Mouse (Mus musculus) lung, embryonic 15.5 days (tissue): ENCODE measurements around the gene Bahcc1. TPM values are rescaled to one million over a fixed set of nuclear protein-coding genes. Genes with fewer than 3 reads are reported as not detected.

Experiments
- ATAC-seq: fragments of 200-750 bp; cut with Nextera tagmentation; 2 replicates; pipeline ENCODE4 v1.8.0; 2017; ENCODE audit warnings: moderate number of reproducible peaks, borderline replicate concordance; ENCODE audit not compliant: low FRiP score, low TSS enrichment; ENCODE audit errors: extremely low read depth
- H3K27ac ChIP-seq: fragments of 300-500 bp; sonication (generic); 2 replicates; pipeline ENCODE4 v1.5.1; 2015; ENCODE audit warnings: moderate library complexity, mild to moderate bottlenecking, inconsistent platforms
- H3K27me3 ChIP-seq: fragments of 300-500 bp; sonication (generic); 2 replicates; pipeline ENCODE4 v1.6.1; 2015; ENCODE audit warnings: inconsistent platforms
- H3K36me3 ChIP-seq: fragments of 300-500 bp; sonication (generic); 2 replicates; pipeline ENCODE4 v1.6.1; 2015; ENCODE audit warnings: inconsistent platforms
- H3K4me1 ChIP-seq: fragments of 300-500 bp; sonication (generic); 2 replicates; pipeline ENCODE4 v1.6.1; 2015; ENCODE audit warnings: inconsistent platforms
- H3K4me2 ChIP-seq: fragments of 300-500 bp; sonication (generic); 2 replicates; pipeline ENCODE4 v1.6.1; 2015; ENCODE audit warnings: inconsistent platforms, mild to moderate bottlenecking, moderate library complexity
- H3K4me3 ChIP-seq: fragments of 300-500 bp; sonication (generic); 2 replicates; pipeline ENCODE4 v1.5.1; 2015; ENCODE audit warnings: mild to moderate bottlenecking, inconsistent platforms
- H3K9ac ChIP-seq: fragments of 300-500 bp; sonication (generic); 2 replicates; pipeline ENCODE4 v1.6.1; 2015; ENCODE audit warnings: inconsistent platforms
- H3K9me3 ChIP-seq: fragments of 300-500 bp; sonication (generic); 2 replicates; pipeline ENCODE4 v1.6.1; 2016; ENCODE audit warnings: inconsistent platforms
- WGBS: fragments of 180-500 bp; shearing (Covaris S2); methylation state at CpG from one replicate; pipeline ENCODE4 v1.1.7; 2015; 5-methylcytosine and 5-hydroxymethylcytosine counted together
- polyA plus RNA-seq: library from polyadenylated mRNA; unstranded; fragments of >200 nt; fragmentation: Nextera tagmentation; extraction: Ambion mirVana; gene quantifications from 2 replicates; pipeline ENCODE4 v1.2.1, GENCODE M21; 2015

Bahcc1 gene
- polyA plus RNA-seq, 1 experiment from 2014 or later: 9.2 TPM

DNA sequence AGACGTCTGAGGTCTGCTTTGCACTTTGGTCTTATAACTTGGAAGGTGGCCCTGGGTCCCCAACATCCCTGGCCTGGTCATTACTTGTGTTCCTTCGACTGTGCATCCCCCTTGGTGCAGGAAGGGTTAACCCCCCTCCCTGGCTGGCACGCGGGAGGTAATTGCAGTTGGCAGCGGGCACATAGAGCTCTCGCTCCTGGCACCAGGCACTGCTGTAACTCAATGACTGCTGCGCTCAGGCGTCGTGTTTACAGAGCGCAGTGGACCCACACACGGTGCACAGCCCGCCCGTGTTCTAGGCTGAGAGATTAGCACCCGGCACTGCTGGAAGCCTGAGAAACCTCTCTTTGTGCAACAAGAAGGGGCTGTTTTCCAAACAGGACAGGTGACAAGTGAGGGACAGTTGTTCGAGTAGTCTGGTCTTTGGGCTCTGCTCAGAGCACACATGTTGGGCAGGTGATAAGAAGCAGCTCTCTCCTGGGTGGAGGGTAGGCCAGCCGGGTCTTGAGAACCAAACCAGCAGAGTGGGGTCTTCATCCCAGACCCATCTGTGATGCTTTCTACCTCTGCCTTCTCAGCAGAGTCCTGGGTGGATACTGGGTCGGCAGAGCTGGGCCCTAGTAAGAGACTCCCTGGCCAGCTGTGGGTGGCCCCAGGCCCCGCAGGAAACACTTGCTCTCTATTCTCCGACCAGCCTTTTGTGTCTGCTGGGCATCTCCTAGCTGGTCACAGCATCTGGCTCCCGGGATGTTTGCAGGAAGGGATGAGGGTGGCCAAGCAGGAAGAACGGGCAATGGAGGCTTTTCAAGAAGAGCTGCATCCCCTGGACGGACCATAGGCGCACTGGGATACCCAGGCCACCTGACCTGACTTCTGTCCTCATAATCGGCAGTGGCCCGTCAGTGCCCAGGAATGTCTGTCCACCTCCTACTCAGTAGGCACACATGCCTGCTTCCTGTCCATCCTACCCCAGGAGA, 27.3 kb downstream of the Bahcc1 start:
- Histone ChIP-seq H3K4me3 (no peak overlapping the region), H3K4me2 (no peak overlapping the region), H3K9me3 (no peaks in the 10 kb centered on the region), H3K36me3 (no peaks in the 10 kb centered on the region), H3K9ac (no peak overlapping the region), H3K27ac (peak overlapping the region; percentile 42), H3K27me3 (no peaks in the 10 kb centered on the region; the same call in 1 of the 2 replicates), H3K4me1 (peaks cover 93% of the 10 kb centered on the region)
- ATAC-seq: no peak
- WGBS: 54% methylated on average over 25 of the region's 25 CpGs

DNA sequence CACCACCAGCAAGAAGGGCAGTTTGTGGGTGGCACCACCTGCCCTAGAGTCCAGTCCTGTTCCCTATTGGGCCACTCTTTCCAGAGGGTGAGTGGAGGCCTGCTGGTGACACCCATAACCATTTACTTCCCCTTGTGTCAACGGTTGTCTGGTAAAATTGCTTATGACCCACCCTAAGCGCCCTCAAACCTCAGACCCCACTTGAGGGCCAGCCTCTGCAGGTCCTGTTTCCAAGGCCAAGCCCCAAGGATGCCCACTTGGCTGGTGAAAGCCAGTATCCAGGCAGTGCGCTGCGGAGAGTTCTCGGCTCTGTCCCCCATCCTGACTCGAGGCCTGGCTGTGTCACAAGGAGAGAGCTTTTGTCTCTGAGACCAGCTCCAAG, 28.0 kb downstream of the Bahcc1 start:
- H3K4me1 ChIP-seq: peaks cover 93% of the 10 kb centered on the region
- ATAC-seq: no peak
- WGBS: 73% methylated on average over 6 of the region's 6 CpGs
- H3K4me2 ChIP-seq: no peak overlapping the region
- no peaks in the 10 kb centered on the region for H3K36me3 ChIP-seq
- no peaks in the 10 kb centered on the region for H3K9me3 ChIP-seq
- H3K27me3 ChIP-seq: no peaks in the 10 kb centered on the region; the same call in 1 of the 2 replicates
- H3K9ac ChIP-seq: no peak overlapping the region
- peak overlapping the region; percentile 42 for H3K27ac ChIP-seq
- no peak overlapping the region for H3K4me3 ChIP-seq

DNA sequence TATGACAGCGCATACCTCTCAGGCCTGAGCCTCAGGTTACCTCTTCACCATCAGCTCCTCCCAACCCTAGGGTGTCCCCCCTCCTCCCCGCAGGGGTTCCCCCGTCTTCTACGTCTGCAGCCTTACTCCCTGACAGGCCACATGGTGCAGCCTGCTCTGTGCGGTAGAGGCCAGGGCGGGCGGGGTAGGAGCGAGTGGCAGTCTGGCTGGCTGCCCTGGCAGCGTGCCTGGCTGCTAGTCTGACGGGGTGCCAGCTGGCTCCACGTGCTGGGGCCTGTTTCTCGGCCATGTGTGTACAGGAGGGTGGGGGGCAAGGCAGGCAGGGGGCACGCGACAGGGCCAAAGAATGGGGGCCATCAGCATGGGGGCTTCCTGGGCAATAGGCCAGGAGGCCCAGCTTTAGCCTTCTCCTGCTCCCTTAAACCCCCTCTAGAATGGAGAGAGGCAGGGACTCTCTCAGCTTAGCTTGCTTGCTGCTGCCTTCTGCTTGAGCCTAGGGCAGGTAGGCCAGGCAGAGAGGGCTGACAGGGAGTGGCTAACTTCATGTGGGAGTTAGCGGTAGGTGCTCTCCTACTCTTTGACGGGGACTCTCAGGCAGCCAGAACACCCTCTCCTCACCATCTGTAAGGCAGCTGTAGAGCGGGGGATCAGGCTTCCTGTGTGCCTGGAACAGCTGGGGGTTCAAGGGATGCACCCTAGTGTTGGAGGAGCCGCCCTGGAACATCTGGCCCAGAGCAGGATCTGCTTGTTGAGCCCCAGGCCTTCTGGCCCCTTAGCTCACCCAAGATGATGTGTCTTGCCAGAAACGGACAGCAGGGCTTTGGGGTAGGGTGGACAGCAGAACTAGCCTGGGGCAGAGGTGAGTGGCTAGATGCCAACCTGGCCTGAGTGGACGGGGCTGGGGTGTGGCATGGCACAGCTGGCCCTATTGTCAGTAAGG, 28.9 kb downstream of the Bahcc1 start:
- Histone ChIP-seq H3K4me1 (peaks cover 91% of the 10 kb centered on the region), H3K27me3 (no peaks in the 10 kb centered on the region; the same call in 1 of the 2 replicates), H3K9ac (no peak overlapping the region), H3K4me2 (peak overlapping the region; percentile 36), H3K27ac (peak overlapping the region; percentile 93), H3K36me3 (no peaks in the 10 kb centered on the region), H3K4me3 (no peak overlapping the region), H3K9me3 (no peaks in the 10 kb centered on the region)
- peak; percentile 79 for ATAC-seq
- 12% methylated on average over 20 of the region's 20 CpGs for WGBS

DNA sequence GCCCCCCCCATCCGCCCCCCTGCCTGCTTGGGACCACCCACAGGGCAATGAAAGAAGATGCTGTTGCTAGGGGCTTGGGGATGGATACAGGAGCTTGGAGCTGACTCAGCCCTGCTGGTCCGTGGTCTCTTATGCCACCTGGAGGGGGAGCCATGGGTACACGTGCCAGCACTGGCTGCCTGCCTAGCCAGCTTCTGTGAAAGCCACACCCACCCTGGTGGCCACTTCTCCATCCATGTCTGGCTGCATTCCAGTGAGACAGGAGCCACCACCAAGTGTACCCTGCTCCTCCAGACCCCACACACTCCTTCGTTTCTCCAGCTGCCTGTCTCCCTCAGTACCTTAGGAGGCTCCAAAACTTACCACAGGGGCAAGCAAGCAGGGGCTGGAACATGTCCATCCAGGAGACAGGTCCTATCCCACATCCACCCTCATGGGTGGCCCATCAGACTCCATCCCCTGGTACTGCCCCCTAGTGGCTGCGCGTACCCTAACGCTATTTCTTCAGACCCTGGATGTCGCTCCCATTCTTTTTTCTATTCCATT, 29.7 kb downstream of the Bahcc1 start:
- H3K36me3 ChIP-seq: no peaks in the 10 kb centered on the region
- H3K4me1 ChIP-seq: peaks cover 86% of the 10 kb centered on the region
- 19% methylated on average over 8 of the region's 8 CpGs for WGBS
- no peaks in the 10 kb centered on the region for H3K9me3 ChIP-seq
- H3K27me3 ChIP-seq: no peaks in the 10 kb centered on the region; the same call in 1 of the 2 replicates
- peak; percentile 33 for ATAC-seq
- peak overlapping the region; percentile 36; the same call in 1 of the 2 replicates for H3K4me2 ChIP-seq
- no peak overlapping the region for H3K4me3 ChIP-seq
- peak overlapping the region; percentile 93 for H3K27ac ChIP-seq
- H3K9ac ChIP-seq: no peak overlapping the region

DNA sequence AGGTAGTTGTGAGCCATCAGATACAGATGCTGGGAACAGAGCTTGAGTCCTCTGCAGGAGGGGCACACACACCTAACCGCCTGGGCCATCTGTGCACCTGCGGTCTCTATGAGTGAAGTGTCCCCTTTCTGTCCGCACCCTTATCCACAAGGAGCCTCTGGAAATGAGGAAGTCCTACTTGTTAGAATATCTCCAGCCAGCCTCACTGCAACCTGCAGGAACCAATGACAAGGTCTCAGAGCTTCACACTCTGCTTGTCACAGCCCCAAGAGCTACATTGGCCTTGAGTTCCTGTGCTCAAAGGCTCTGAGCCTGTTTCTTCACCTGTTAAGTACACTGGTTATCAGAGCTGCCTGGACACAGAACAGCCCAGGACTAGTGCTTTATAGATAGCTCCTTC, 30.4 kb downstream of the Bahcc1 start:
- 75% methylated on average over 3 of the region's 3 CpGs for WGBS
- Histone ChIP-seq H3K27me3 (no peaks in the 10 kb centered on the region; the same call in 1 of the 2 replicates), H3K9me3 (no peaks in the 10 kb centered on the region), H3K4me1 (peaks cover 90% of the 10 kb centered on the region), H3K4me3 (no peak overlapping the region), H3K4me2 (no peak overlapping the region), H3K9ac (no peak overlapping the region), H3K36me3 (no peaks in the 10 kb centered on the region), H3K27ac (peak overlapping the region; percentile 93)
- ATAC-seq: no peak

DNA sequence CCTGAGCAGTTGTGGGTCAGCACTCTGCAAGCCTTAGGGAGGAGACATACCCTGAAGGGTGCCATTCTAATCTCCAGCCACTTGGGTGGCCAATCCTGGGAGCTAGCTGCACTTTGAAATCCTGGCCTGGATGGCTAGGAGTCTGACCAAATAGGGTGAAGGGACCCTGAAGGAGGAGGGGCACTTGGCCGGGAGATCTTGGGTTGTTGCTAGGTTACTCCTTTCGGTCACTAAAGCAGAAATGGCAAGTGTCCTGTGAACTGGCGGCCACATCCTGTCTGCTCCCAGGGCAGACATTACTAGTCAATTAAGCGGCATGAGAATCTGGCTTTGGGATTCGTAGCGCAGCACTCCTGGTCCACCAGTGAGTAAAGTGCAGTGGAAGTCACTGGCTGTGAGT, 31.3 kb downstream of the Bahcc1 start:
- Histone ChIP-seq H3K9me3 (no peaks in the 10 kb centered on the region), H3K36me3 (no peaks in the 10 kb centered on the region), H3K4me1 (peaks cover 86% of the 10 kb centered on the region), H3K9ac (no peak overlapping the region), H3K4me2 (no peak overlapping the region), H3K4me3 (no peak overlapping the region), H3K27ac (no peak overlapping the region), H3K27me3 (no peaks in the 10 kb centered on the region; the same call in 1 of the 2 replicates)
- WGBS: 58% methylated on average over 6 of the region's 6 CpGs
- ATAC-seq: no peak

DNA sequence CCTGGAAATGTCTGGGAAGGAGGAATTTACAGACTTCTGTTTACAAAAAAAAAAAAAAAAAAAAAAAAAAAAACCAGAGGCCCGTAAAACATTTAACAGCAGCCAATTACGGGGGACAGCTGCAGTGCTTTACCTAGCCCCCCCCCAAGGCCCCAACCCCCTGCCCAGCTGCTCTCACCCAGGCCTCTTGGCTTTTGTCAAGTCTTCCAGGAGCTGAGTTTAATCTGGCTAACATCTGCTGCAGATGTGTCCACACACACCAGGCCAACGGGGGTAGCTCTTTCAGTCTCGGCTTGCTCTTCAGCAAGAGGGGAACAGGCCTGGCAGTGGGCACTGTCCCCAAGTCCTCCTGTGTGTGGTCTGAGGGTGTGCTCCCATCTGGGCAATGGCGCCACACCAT, 32.7 kb downstream of the Bahcc1 start:
- no peak overlapping the region for H3K4me3 ChIP-seq
- no peak overlapping the region for H3K27ac ChIP-seq
- H3K4me2 ChIP-seq: no peak overlapping the region
- no peaks in the 10 kb centered on the region; the same call in 1 of the 2 replicates for H3K27me3 ChIP-seq
- no peaks in the 10 kb centered on the region for H3K36me3 ChIP-seq
- ATAC-seq: no peak
- H3K4me1 ChIP-seq: peaks cover 77% of the 10 kb centered on the region
- WGBS: 38% methylated on average over 5 of the region's 5 CpGs
- H3K9me3 ChIP-seq: no peaks in the 10 kb centered on the region
- no peak overlapping the region for H3K9ac ChIP-seq

DNA sequence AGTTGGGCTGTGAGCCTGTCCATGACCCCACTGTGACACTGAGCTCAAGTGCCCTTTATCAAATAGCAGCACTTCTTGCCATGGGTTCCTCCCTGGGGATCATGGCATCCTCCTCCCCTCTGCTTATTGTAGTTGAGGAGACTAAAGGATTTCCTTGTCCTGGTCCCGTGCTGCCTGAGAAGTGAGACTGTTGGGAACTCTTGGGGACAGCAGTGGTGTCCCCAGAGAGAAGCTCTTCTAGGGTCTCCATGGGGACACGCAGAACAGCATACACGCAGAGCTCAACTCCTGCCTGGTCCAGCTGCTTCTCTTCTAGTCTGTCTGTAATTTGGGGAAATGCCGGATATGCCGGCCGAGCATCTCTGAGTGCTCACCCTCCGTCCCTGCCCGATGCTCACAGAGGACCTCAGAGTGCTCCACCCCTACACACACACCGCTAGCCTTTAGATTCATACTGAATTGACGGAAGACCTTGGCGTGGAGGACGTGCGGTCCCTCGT, 33.6 kb downstream of the Bahcc1 start:
- peaks cover 68% of the 10 kb centered on the region for H3K4me1 ChIP-seq

DNA sequence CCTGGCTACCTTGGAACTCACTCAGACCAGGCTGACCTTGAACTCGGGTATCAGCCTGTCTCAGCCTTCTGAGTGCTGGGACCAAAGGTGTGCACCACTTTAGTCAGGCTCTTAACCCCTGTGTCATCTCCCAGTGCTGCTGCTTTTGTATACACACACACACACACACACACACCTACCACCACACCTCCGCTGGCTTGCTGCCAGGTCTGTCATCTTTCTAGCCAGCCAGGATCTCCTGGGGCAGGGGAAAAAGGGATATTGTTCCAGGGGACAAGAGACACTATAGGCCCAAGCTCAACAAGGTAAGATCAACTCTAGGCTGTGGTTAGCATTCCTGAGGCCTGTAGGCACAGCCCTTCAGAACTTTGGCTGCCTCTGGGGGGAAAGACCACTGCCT, 34.5 kb downstream of the Bahcc1 start:
- Histone ChIP-seq H3K27me3 (no peaks in the 10 kb centered on the region; the same call in 1 of the 2 replicates), H3K36me3 (peaks cover 13% of the 10 kb centered on the region), H3K27ac (0 out of 2 replicates have a peak overlapping the region, but pooled peaks have one; percentile 21), H3K4me1 (peaks cover 59% of the 10 kb centered on the region), H3K4me3 (no peak overlapping the region), H3K9ac (no peak overlapping the region), H3K4me2 (no peak overlapping the region), H3K9me3 (no peaks in the 10 kb centered on the region)
- WGBS: 56% methylated on average over 2 of the region's 2 CpGs
- no peak for ATAC-seq

More for the DNA sequence above, 33.6 kb downstream of the Bahcc1 start:
- Histone ChIP-seq H3K36me3 (peaks cover 5% of the 10 kb centered on the region), H3K9me3 (no peaks in the 10 kb centered on the region), H3K27me3 (no peaks in the 10 kb centered on the region; the same call in 1 of the 2 replicates), H3K27ac (no peak overlapping the region), H3K4me3 (no peak overlapping the region), H3K4me2 (no peak overlapping the region), H3K9ac (no peak overlapping the region)
- no peak for ATAC-seq
- 75% methylated on average over 14 of the region's 14 CpGs for WGBS

DNA sequence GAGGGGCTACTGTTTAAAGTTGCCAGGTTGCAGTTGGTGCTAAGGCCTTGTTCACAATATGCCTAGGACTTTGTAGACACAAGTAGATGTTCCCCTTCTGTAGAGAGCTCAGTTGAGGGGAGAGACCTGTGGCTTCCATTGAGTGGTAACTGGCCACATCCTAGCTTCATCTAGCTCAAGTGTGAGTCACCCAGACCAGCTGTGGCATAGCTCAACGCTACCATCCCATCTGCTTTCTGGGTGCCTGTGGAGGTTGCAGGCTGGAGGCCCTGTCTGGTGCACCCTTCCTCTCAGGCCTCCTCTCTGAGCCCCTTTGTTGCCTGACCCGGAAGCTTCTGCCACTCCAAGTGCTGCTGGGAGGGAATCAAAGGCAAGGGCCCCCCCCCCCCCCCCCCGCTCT, 34.9 kb downstream of the Bahcc1 start:
- H3K9me3 ChIP-seq: no peaks in the 10 kb centered on the region
- H3K4me1 ChIP-seq: peaks cover 55% of the 10 kb centered on the region
- 0 out of 2 replicates have a peak overlapping the region, but pooled peaks have one; percentile 21 for H3K27ac ChIP-seq
- no peak overlapping the region for H3K9ac ChIP-seq
- WGBS: 72% methylated on average over 3 of the region's 3 CpGs
- H3K27me3 ChIP-seq: no peaks in the 10 kb centered on the region; the same call in 1 of the 2 replicates
- H3K36me3 ChIP-seq: peaks cover 14% of the 10 kb centered on the region
- no peak overlapping the region for H3K4me3 ChIP-seq
- no peak for ATAC-seq
- no peak overlapping the region for H3K4me2 ChIP-seq
